Mouse (Mus musculus) granulocyte monocyte progenitor cell, adult 5-6 weeks (primary cell): ENCODE results near the gene Ror1. TPM values are rescaled to one million over a fixed set of nuclear protein-coding genes. Genes with fewer than 3 reads are reported as not detected.

Source experiments
- ATAC-seq: replicated peaks from 2 replicates; pipeline ENCODE4 v1.8.0; 2016; ENCODE audit warnings: mild to moderate bottlenecking, moderate TSS enrichment, inconsistent platforms; ENCODE audit not compliant: poor library complexity, severe bottlenecking
- total RNA-seq, 2 experiments: library from RNA; stranded (forward) in 1 of 2; stranded (reverse) in 1 of 2; fragments of 200-712, 200-1000 nt in 1 of 2; fragments of >200 nt in 1 of 2; fragmentation: Nextera tagmentation in 1 of 2; gene quantifications; 2 replicates each; pipeline ENCODE4 v1.2.3; 2014 to 2017

Gene Ror1
- total RNA-seq, 2 experiments from 2014 or later, result not detected

DNA sequence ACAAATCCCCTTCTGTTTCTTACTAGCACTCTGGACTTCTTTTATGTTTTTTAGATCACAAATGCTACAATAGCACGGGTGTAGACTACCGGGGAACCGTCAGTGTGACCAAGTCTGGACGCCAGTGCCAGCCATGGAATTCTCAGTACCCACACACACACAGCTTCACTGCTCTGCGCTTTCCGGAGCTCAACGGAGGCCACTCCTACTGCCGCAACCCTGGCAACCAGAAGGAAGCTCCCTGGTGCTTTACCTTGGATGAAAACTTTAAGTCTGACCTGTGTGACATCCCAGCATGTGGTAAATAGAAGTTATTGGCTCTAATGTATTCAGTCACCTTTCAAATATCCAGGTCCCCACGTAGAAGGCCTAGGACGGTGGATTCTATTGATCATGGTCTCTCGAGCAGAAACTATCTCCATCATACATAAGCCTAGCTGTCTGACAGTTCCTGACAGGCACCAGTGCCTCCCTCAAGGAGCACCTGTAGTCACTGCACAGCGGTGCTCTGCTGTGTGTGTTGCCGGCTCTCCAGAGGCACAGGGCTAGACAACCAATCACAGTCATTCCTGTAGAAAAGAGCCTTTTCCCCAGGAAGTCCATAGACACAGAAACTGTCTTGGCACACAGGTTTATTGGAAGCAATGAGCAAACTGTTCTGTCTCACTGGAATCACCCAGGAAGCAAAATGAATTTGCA, 316.4 kb downstream of the Ror1 start:
- ATAC-seq, result no peak

DNA sequence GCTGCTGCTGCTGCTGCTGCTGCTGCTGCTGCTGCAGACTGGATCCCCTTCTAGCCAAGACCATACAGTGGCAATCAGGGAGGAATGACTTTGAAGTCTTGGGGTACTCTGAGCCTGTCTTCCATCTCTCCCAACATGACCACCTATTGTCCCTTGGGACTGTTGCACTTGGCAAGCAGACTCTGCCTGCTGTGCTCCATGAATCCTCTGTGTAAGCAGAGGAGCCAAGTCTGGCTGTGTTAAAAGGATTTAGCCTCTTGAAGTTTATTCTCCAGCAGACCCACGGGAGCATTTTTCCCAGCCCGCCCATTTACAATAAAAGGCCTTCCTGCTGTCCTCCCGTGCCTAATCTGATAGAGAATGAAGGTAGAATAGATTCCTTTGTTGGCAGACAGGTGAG, 327.2 kb downstream of the Ror1 start:
- ATAC-seq, result no peak

DNA sequence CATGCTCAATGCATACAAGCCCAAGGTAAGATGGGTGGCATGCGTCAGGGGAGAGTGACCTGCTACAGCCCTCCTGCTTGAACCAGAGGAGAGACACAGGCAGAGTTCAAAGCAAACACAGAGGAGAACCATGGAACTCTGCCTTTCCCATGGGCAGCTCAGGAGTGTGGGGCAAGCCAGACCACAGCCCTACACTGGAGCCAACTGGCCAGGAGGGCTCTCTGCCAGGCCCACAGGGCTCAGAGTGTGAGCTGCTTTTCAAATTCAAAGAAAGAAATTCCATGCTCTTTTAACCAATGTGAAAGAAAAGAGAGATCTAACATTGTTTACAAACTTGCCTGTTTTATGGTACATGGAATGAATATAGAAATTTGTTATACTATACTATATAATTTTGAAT, 330.5 kb downstream of the Ror1 start:
- ATAC-seq, result no peak

DNA sequence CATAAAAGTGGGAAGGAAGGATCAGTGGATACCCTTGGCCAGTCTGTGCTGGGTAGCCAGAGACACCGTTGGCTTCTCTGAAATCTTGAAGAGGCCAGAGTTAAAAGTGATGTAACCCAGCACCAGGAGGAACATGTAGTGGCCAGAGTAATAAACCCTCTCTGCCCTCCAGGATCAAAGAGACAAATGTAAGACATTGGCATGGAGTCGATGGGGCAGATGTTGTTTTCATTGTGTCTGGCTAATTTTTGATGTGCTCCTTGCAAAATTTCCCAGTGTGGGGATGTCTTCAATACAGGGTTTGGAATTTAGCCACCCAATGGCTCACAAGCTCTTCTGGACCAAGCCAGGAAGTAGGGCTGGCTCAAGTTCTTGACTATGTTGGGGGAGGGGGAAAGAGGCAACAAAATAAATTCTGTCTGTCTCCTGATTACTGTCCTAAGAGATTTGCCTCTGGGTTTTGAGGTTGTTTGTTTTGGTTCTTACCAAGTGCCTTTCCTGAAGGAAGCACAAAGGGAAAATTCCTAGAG, 333.8 kb downstream of the Ror1 start:
- no peak for ATAC-seq

DNA sequence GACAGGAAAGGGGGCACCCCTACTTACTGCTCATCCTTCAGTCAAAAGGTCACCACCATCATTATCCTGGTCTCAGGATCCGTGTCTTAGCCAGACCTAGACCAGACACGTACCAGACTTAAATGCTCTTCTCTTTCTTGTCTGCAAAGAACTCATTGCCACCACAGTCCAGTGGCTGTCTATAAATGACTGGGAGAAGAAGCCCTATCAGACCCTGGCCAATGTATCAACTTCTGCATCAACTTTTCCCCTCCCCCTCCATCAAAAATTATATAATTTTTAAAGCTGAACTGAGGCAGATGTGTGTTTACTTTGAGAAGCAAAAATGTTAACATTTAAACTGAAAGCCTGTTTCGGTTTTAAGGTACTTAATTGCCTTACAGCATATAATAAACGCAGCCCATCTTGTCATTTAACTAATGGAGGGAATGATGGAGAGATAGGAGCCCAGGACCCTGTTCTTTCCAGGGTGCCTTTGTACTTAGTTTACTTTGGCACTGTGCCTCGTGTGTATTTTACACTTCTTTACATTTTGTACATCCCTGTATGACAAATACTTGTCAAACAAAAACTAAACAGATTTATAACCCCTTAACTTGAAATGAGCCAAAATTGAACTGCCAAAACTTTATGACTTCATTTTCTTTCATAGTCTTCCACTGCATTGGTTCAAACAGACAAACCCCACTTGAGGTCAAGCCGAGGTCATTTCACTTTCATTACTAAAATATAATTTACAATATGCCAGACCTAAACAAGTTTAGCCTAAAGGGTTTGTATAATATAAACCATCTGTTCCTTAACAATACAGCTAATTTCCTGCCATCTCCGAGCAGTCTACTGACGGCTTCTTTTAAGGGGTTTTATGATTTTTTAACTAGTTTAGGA, 339.9 kb downstream of the Ror1 start:
- ATAC-seq, result no peak

DNA sequence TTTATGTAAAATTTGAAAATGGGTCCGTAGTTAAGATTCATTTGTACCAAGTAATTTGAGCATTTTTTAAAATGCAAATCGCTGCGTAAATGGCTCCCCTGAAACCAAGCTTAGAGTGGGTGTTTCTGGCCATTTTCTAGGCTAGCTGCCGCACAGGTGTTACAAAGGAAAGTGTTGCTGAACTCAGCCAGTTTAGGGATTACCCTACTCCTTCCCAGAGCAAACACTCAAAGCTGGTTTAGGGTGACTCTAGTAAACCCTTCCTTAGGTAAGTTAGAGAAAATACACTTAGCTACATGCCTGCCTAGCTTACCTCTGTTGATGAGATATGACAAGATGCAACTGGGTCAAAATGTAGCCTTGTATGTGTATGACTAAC, 340.6 kb downstream of the Ror1 start:
- no peak for ATAC-seq

DNA sequence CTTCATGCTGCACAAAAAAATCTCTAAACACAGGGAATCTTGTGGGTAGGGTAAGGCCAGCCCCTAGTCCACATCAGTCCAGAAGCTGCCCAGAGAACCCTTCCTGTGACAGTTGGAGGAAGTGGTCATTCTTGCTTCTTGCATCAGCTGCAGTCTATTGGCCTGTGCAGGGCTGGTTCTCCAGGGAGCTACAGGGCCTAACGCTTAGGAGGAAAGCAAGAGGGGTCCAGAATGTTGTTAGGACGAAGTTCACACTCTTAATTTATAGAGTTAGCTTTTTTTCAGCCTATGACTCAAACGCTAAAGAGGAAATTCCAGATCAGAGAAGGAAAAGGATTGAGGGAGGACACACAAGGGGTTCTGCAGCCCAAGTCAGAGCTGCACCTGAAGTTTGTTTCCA, 351.3 kb downstream of the Ror1 start:
- ATAC-seq, result no peak; the same call in 1 of the 2 replicates

DNA sequence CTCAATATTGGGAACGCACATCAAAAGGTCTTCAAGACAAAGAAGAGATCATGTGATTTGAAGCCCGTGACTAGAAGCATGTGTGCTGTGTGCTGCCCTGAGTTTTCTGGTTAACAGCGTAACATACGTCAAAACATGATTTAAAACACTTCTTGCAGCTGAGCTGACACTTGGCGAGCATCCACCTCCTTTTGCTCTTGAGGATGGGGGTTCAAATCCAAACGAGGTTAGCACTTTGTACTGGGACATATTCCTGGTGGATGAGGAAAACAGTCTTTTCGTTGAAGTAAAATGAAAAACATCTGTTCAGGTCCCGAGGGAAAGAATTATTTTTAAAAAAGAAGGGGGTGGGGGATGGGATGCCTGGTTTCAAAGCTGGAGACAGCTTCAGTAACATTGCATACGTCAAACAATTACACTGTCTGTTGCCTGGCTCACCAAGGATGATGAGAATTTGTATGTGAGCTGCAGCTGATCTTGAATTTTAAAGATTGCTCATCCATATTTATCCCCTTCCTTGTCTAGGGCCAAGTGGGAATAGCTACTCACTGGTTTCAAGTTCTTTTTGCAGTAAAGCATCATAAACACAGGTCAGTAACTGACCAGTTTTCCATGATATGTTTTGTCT, 367.0 kb downstream of the Ror1 start:
- ATAC-seq, result no peak

DNA sequence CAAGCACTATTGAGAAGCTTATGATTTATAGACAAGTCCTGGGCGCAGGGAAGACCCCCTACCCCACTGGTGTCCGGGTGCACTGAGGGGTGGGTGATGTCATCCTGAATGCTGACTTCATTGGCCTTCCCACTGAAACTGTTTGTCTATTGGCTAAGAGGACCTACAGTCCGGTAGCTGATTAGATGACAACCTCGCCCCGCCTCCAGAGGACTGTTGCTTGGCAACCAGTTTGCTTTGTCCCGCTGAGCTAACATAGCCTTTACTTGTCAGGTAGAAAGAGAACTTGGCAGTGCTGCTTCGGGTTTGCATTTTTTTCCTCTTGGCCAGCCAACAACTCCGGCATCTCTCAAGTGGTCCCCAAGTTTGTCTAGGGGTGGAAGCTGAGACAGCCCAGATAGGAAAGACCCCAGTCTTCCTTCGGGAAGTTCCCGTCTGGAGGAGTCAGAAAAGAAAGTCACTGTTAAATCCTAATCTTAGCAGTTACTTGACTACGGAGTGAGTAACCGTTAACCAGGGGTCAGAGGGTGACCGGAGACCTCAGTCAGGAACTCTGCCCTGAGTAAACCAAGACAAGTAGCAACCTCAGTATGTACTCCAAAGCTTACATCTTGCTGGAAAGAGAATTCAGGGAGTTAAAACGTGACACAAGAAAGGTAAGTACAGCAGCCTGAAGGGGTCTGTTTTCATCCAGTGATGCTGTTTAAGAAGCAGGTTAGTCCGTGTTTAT, 383.2 kb downstream of the Ror1 start, which contains the start of gene Ube2u:
Ube2u (plus strand) TSS at position 258 of the 730 bp plus-strand sequence.
- ATAC-seq, result no peak

DNA sequence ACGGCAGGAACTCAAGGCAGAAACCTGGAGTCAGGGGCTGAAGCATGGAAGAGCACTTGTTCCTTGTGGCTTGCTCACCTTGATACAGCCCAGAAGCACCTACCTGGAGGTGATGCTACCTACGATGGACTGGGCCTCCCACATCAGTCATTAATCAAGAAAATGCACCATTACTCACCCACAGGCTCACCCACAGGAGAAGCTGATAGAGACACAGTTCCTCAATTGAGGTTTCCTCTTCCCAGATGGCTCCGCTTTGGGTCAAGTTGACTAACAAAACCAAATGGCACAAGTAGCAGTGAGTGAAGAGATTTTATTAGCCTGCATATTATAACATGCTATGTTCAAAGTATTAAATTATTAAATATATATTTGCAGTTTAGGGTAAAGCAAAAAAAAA, 392.9 kb downstream of the Ror1 start:
- ATAC-seq, result peak; percentile 79

Other genes starting within 250 kb of the Ror1 start
- 24.7 and 31.5 TPM in 2 replicates for gene Pgm1, start 166.4 kb upstream of the Ror1 start, total RNA-seq (2014; fragmentation: Nextera tagmentation)
- gene Pgm1, start 166.4 kb upstream of the Ror1 start, total RNA-seq (2017), result 37.9 and 49.3 TPM in 2 replicates
- 27.2 and 31.5 TPM in 2 replicates for gene Itgb3bp, start 166.0 kb upstream of the Ror1 start, total RNA-seq (2014; fragmentation: Nextera tagmentation)
- 14.0 and 18.1 TPM in 2 replicates for gene Itgb3bp, start 166.0 kb upstream of the Ror1 start, total RNA-seq (2017)